Mouse (Mus musculus) heart, postnatal 0 days (tissue): ENCODE measurements at regions not wholly inside any gene's neighbourhood (a gene's known extent, or its start where the extent isn't known, plus 50 kb on each side); places are given as distances from the start of the nearest gene placed in this dataset.

Source experiments
- CTCF ChIP-seq: IDR thresholded peaks from 2 replicates; pipeline ENCODE4 v1.5.1; 2016; ENCODE audit warnings: antibody characterized with exemption, control low read depth, low read depth
- EP300 ChIP-seq: IDR thresholded peaks from 2 replicates; pipeline ENCODE4 v1.6.1; 2016; ENCODE audit warnings: antibody characterized with exemption, low read depth

GRCm38 (mm10) chr15:7723202-7723721 lies 87.4 kb upstream of the Gdnf start:
- no peak for TF ChIP-seq CTCF
- no peak for TF ChIP-seq EP300
